Mouse (Mus musculus): ENCODE measurements at regions not wholly inside any gene's neighbourhood (a gene's known extent, or its start where the extent isn't known, plus 50 kb on each side); places are given as distances from the start of the nearest gene placed in this dataset.

- H3K4me2 ChIP-seq: no peak overlapping the region
- H3K9ac ChIP-seq: no peak overlapping the region
- no peaks in the 10 kb centered on the region for H3K4me1 ChIP-seq (ENCODE audit: insufficient read depth)
- no peaks in the 10 kb centered on the region for H3K9me3 ChIP-seq (ENCODE audit: low read depth, low read length)
- no peak for DNase-seq
- no peaks in the 10 kb centered on the region for H3K27me3 ChIP-seq (ENCODE audit: insufficient read depth, low read length)
- 78% methylated on average over 1 of the region's 1 CpGs for WGBS
- no peak overlapping the region for H3K4me3 ChIP-seq (ENCODE audit: low read depth, low read length)
- H3K36me3 ChIP-seq (ENCODE audit: insufficient read depth): no peaks in the 10 kb centered on the region
- ATAC-seq (ENCODE audit: insufficient read depth): no peak
- TF ChIP-seq CTCF (IDR thresholded peaks at IDR 0.05; ENCODE audit: low read depth): no peak
- H3K27ac ChIP-seq (ENCODE audit: low read depth): no peak overlapping the region
These were observed 232.5 kb downstream of the Lipi start for GRCm38 (mm10) chr16:75353394-75353793.

GRCm38 (mm10) chr16:75344201-75344927 lies 241.5 kb downstream of the Lipi start:
- WGBS: 84% methylated on average over 8 of the region's 8 CpGs
- no peak overlapping the region for H3K4me2 ChIP-seq
- no peak overlapping the region for H3K9ac ChIP-seq
- ATAC-seq (ENCODE audit: insufficient read depth) (no peak), DNase-seq (no peak)
- no peak overlapping the region for H3K27ac ChIP-seq (ENCODE audit: low read depth)
- no peaks in the 10 kb centered on the region for H3K27me3 ChIP-seq (ENCODE audit: insufficient read depth, low read length)
- no peak overlapping the region for H3K4me3 ChIP-seq (ENCODE audit: low read depth, low read length)
- no peak for TF ChIP-seq CTCF (IDR thresholded peaks at IDR 0.05; ENCODE audit: low read depth)
- no peaks in the 10 kb centered on the region for H3K9me3 ChIP-seq (ENCODE audit: low read depth, low read length)
- no peaks in the 10 kb centered on the region for H3K4me1 ChIP-seq (ENCODE audit: insufficient read depth)
- no peaks in the 10 kb centered on the region for H3K36me3 ChIP-seq (ENCODE audit: insufficient read depth)

- H3K4me1 ChIP-seq (ENCODE audit: insufficient read depth): no peaks in the 10 kb centered on the region
- peak; percentile 70 for TF ChIP-seq CTCF (IDR thresholded peaks at IDR 0.05; ENCODE audit: low read depth)
- no peak overlapping the region for H3K27ac ChIP-seq (ENCODE audit: low read depth)
- WGBS: 37% methylated on average over 11 of the region's 11 CpGs
- H3K9me3 ChIP-seq (ENCODE audit: low read depth, low read length): no peaks in the 10 kb centered on the region
- peak overlapping the region; percentile 38 for H3K4me2 ChIP-seq
- H3K36me3 ChIP-seq (ENCODE audit: insufficient read depth): no peaks in the 10 kb centered on the region
- peak; percentile 71 for DNase-seq
- no peak overlapping the region for H3K4me3 ChIP-seq (ENCODE audit: low read depth, low read length)
- H3K9ac ChIP-seq: no peak overlapping the region
- ATAC-seq (ENCODE audit: insufficient read depth): peak; percentile 52
- no peaks in the 10 kb centered on the region for H3K27me3 ChIP-seq (ENCODE audit: insufficient read depth, low read length)
These were observed 242.6 kb downstream of the Lipi start for GRCm38 (mm10) chr16:75343028-75343901.

DNA sequence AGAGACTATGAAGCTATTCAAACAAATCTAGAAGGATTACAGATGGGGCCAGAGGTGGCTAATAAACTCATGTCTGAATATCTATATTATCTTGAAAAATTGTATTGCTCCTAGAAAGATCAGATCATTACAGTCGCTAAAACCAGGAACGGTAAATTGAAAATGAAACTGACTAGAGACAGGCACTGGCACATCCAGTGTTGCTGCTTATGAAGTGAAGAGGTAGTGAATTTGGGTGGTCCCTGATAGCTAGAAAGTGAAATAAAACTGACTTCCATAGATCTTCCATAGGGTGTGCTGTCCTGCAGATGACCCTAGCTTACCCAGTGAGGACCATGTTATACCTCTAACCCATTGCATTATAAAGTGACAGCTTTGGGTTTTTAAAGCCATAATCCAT lies 251.6 kb downstream of the Lipi start:
- H3K36me3 ChIP-seq (ENCODE audit: insufficient read depth): no peaks in the 10 kb centered on the region
- no peaks in the 10 kb centered on the region for H3K4me1 ChIP-seq (ENCODE audit: insufficient read depth)
- DNase-seq (no peak), ATAC-seq (ENCODE audit: insufficient read depth) (no peak)
- H3K27me3 ChIP-seq (ENCODE audit: insufficient read depth, low read length): no peaks in the 10 kb centered on the region
- 61% methylated on average over 2 of the region's 2 CpGs for WGBS
- H3K4me2 ChIP-seq: no peak overlapping the region
- H3K27ac ChIP-seq (ENCODE audit: low read depth): no peak overlapping the region
- H3K9ac ChIP-seq: no peak overlapping the region
- no peak for TF ChIP-seq CTCF (IDR thresholded peaks at IDR 0.05; ENCODE audit: low read depth)
- no peaks in the 10 kb centered on the region for H3K9me3 ChIP-seq (ENCODE audit: low read depth, low read length)
- H3K4me3 ChIP-seq (ENCODE audit: low read depth, low read length): no peak overlapping the region

DNA sequence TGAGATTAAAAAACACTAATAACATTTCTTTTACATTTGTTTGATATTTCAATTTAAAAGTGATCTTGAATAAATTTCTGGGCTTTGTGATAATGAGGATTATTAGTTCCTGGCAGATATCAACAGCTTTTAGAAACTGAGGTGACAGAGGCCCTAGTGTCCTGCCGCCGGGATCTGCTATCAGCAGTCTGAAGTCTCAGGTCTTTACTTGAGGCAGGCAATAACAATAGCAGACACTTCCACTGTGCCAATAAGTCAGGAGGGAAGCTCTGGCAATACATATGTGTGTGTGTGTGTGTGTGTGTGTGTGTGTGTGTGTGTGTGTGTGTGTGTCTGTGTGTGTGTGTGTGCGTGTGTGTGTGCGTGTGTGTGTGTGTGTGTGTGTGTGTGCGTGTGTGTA lies 252.1 kb downstream of the Lipi start:
- Histone ChIP-seq H3K4me1 (ENCODE audit: insufficient read depth) (no peaks in the 10 kb centered on the region), H3K4me3 (ENCODE audit: low read depth, low read length) (no peak overlapping the region), H3K27ac (ENCODE audit: low read depth) (no peak overlapping the region), H3K27me3 (ENCODE audit: insufficient read depth, low read length) (no peaks in the 10 kb centered on the region), H3K9ac (no peak overlapping the region), H3K9me3 (ENCODE audit: low read depth, low read length) (no peaks in the 10 kb centered on the region), H3K4me2 (no peak overlapping the region), H3K36me3 (ENCODE audit: insufficient read depth) (no peaks in the 10 kb centered on the region)
- 67% methylated on average over 5 of the region's 5 CpGs for WGBS
- no peak for TF ChIP-seq CTCF (IDR thresholded peaks at IDR 0.05; ENCODE audit: low read depth)
- DNase-seq: no peak
- ATAC-seq (ENCODE audit: insufficient read depth): no peak

DNA sequence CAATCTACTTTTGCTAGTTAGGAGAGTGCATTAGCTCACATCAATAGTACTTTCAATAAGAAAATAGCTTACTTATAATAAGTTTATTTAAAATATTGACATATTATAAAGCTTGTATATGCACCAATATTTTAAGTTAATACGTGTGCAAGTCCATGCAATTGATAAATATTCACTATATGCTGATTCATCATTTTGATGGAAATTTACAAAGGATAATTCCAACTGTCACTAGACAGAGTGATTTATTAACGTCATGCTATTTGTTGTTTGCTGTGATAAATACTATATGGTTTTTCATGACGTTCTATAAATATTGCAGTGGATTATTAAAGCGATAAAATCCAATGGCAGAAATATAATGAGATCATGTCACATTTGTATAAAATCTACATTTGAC lies 253.0 kb downstream of the Lipi start:
- no peak for DNase-seq
- no peak for ATAC-seq (ENCODE audit: insufficient read depth)
- H3K4me3 ChIP-seq (ENCODE audit: low read depth, low read length): no peak overlapping the region
- H3K27ac ChIP-seq (ENCODE audit: low read depth): no peak overlapping the region
- H3K9ac ChIP-seq: no peak overlapping the region
- no peaks in the 10 kb centered on the region for H3K27me3 ChIP-seq (ENCODE audit: insufficient read depth, low read length)
- no peaks in the 10 kb centered on the region for H3K4me1 ChIP-seq (ENCODE audit: insufficient read depth)
- no peaks in the 10 kb centered on the region for H3K9me3 ChIP-seq (ENCODE audit: low read depth, low read length)
- no peak overlapping the region for H3K4me2 ChIP-seq
- no peaks in the 10 kb centered on the region for H3K36me3 ChIP-seq (ENCODE audit: insufficient read depth)
- no peak for TF ChIP-seq CTCF (IDR thresholded peaks at IDR 0.05; ENCODE audit: low read depth)
- 82% methylated on average over 4 of the region's 4 CpGs for WGBS

GRCm38 (mm10) chr16:75325296-75325695 lies 260.6 kb downstream of the Lipi start:
- WGBS: 68% methylated on average over 1 of the region's 1 CpGs
- H3K4me1 ChIP-seq (ENCODE audit: insufficient read depth): no peaks in the 10 kb centered on the region
- H3K27me3 ChIP-seq (ENCODE audit: insufficient read depth, low read length): no peaks in the 10 kb centered on the region
- H3K9ac ChIP-seq: no peak overlapping the region
- H3K9me3 ChIP-seq (ENCODE audit: low read depth, low read length): no peaks in the 10 kb centered on the region
- TF ChIP-seq CTCF (IDR thresholded peaks at IDR 0.05; ENCODE audit: low read depth): peak; percentile 53
- H3K27ac ChIP-seq (ENCODE audit: low read depth): no peak overlapping the region
- DNase-seq (peak; percentile 70), ATAC-seq (ENCODE audit: insufficient read depth) (peak; percentile 60; the same call in 1 of the 2 replicates)
- no peak overlapping the region for H3K4me3 ChIP-seq (ENCODE audit: low read depth, low read length)
- H3K4me2 ChIP-seq: no peak overlapping the region
- no peaks in the 10 kb centered on the region for H3K36me3 ChIP-seq (ENCODE audit: insufficient read depth)

Measured in lung, embryonic 14.5 days (tissue).